ENCODE assay signal across 37 mouse cellular contexts in the genomic region with DNA sequence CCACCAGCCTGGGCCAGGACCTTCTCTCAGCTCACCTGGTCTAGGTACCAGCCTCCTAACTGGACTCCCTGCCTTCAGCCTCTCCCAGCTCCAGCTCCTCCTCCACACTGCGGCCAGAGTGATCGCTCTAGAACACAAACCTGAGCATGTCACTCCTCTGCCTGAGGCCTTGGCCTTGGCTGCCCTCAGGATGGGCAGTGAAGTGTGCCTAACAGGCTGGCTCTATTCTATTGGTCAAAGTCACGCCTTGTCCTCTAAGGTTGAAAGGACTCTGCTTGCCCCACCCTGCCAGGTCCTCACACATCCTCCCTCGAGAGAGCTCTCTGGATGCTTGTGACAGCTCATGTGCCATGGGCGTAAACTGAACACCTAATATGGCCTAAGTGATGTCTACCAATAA. TPM values are rescaled to one million over a fixed set of nuclear protein-coding genes. Genes with fewer than 3 reads are reported as not detected.
DNase-seq lines count a peak whose midpoint lies in the region; ATAC-seq and TF ChIP-seq lines count a peak whose summit lies in the region.
"Had no signal": no experiment of that assay in that cellular context is flagged by ENCODE, and none has a peak within 500 bp of the region (broad histone marks: within the 10 kb centered on the region; RNA-seq: fewer than 3 reads in every experiment).

No protein-coding gene starts in this region.

- peak; percentile 50 to 62 for DNase-seq in lung, adult 18-20 months
- DNase-seq in lung, adult 2 months: no peak
- peak; percentile 77 to 82 for DNase-seq in kidney, adult 8-10 months
- DNase-seq in kidney, postnatal 0 days (ENCODE audit: low spot score): no peak
- peak; percentile 31 to 62 for DNase-seq in kidney, postnatal 4 days
- no peak for DNase-seq in right cerebral cortex, adult 18-20 months
- no peak for DNase-seq in layer of hippocampus, postnatal 36 days
- DNase-seq: adrenal gland, postnatal 10 days; B cell, adult 2 months; cerebellum, adult 11 months; gastrocnemius, adult 2 months; heart, adult 2 months; heart, postnatal 4 days; retina, postnatal 1 day; spleen, adult 18-20 months; thymus, adult 18-20 months; thymus, postnatal 25 days had no signal

- peaks cover 4% of the 10 kb centered on the region; the same call in 1 of the 2 replicates for H3K27me3 ChIP-seq in kidney, postnatal 0 days (ENCODE audit: insufficient read depth, low read length)
- H3K27me3 ChIP-seq: midbrain, embryonic 15.5 days had no signal

- H3K9ac ChIP-seq in kidney, postnatal 0 days (ENCODE audit: low read depth, low read length): no peak overlapping the region
- H3K9ac ChIP-seq: heart, embryonic 12.5 days; limb, embryonic 15.5 days; liver, embryonic 14.5 days; lung, embryonic 15.5 days; midbrain, embryonic 15.5 days; neural tube, embryonic 15.5 days had no signal

- H3K4me3 ChIP-seq in lung, adult 2 months (replicated peaks; ENCODE audit: extremely low read depth, low read depth, low read length): no peak overlapping the region
- H3K4me3 ChIP-seq in kidney, postnatal 0 days (replicated peaks; ENCODE audit: low read depth, low read length): no peak overlapping the region
- H3K4me3 ChIP-seq: erythroblast, embryonic 14.5 days; gastrocnemius, adult 2 months; heart, adult 2 months; heart, embryonic 12.5 days; hindbrain, embryonic 13.5 days; limb, embryonic 10.5 days; limb, embryonic 15.5 days; lung, embryonic 15.5 days; midbrain, embryonic 10.5 days; midbrain, embryonic 15.5 days; neural tube, embryonic 15.5 days had no signal

- TF ChIP-seq CTCF in lung, adult 2 months (IDR thresholded peaks at IDR 0.05; ENCODE audit: insufficient read depth, low read length): no peak
- no peak for TF ChIP-seq CTCF in kidney, postnatal 0 days (IDR thresholded peaks at IDR 0.05; ENCODE audit: low read depth)

- H3K27ac ChIP-seq in kidney, postnatal 0 days: no peak overlapping the region
- H3K27ac ChIP-seq: gastrocnemius, adult 2 months; heart, adult 2 months; hindbrain, embryonic 13.5 days; limb, embryonic 10.5 days; limb, embryonic 15.5 days; liver, embryonic 14.5 days; lung, embryonic 15.5 days; midbrain, embryonic 10.5 days; midbrain, embryonic 15.5 days; neural tube, embryonic 15.5 days; stomach, postnatal 0 days had no signal

- H3K36me3 ChIP-seq in kidney, postnatal 0 days (ENCODE audit: insufficient read depth, low read length): peaks cover 44% of the 10 kb centered on the region

- 81% methylated on average over 5 of the region's 5 CpGs for WGBS in lung, adult 2 months
- WGBS in kidney, postnatal 0 days: 69% methylated on average over 5 of the region's 5 CpGs

- H3K4me1 ChIP-seq in lung, adult 2 months (ENCODE audit: control insufficient read depth, insufficient read depth, low read length): no peaks in the 10 kb centered on the region
- 0 out of 2 replicates have a peak, but pooled peaks cover 3% of the 10 kb centered on the region for H3K4me1 ChIP-seq in kidney, postnatal 0 days (replicated peaks; ENCODE audit: insufficient read depth, low read length)
- H3K4me1 ChIP-seq: lung, embryonic 15.5 days had no signal

- H3K4me2 ChIP-seq in kidney, postnatal 0 days (ENCODE audit: low read length): no peak overlapping the region
- H3K4me2 ChIP-seq: heart, embryonic 12.5 days; hindbrain, embryonic 13.5 days; limb, embryonic 15.5 days; lung, embryonic 15.5 days; midbrain, embryonic 15.5 days; neural tube, embryonic 15.5 days had no signal

- peak; percentile 18 for ATAC-seq in kidney, postnatal 0 days (replicated peaks; ENCODE audit: low FRiP score, low read depth)
- ATAC-seq: forebrain, embryonic 16.5 days; intestine, postnatal 0 days; midbrain, embryonic 15.5 days had no signal

- no peaks in the 10 kb centered on the region for H3K9me3 ChIP-seq in kidney, postnatal 0 days (replicated peaks; ENCODE audit: low read length)
- H3K9me3 ChIP-seq: heart, embryonic 12.5 days; hindbrain, embryonic 13.5 days; limb, embryonic 10.5 days; limb, embryonic 15.5 days; lung, embryonic 15.5 days; midbrain, embryonic 10.5 days; midbrain, embryonic 15.5 days; neural tube, embryonic 15.5 days had no signal

- TF ChIP-seq POLR2A in lung, adult 2 months (IDR thresholded peaks at IDR 0.05; ENCODE audit: borderline replicate concordance, extremely low read depth, low read depth, low read length): no peak

RNA-seq across cellular contexts. Expression of gene Doc2a, which starts 6.2 kb away (rescaled TPM):
- 0.22 and 0.74 TPM in 2 replicates for polyA plus RNA-seq in lung, adult 2 months (2012; rRNA removed)
- 7.6 and 7.7 TPM in 2 replicates for polyA plus RNA-seq in kidney, postnatal 0 days (2015; fragmentation: Nextera tagmentation; extraction: Ambion mirVana)
- total RNA-seq in layer of hippocampus, postnatal 36 days (2021): 10 to 100 TPM; 16.1 to 17.7 TPM
- total RNA-seq: gastrocnemius, adult 2 months; heart, adult 2 months; heart, postnatal 4 days had no signal
- polyA plus RNA-seq: erythroblast, embryonic 14.5 days; heart, adult 2 months; heart, embryonic 12.5 days; heart, postnatal 0 days had no signal

RNA-seq across cellular contexts. Expression of gene Hirip3, which starts 8.3 kb away (rescaled TPM):
- polyA plus RNA-seq in lung, adult 2 months (2012; rRNA removed): 6.2 and 7.5 TPM in 2 replicates
- polyA plus RNA-seq in kidney, postnatal 0 days (2015; fragmentation: Nextera tagmentation; extraction: Ambion mirVana): 16.3 and 20.5 TPM in 2 replicates
- 10 to 100 TPM; 29.5 to 32.0 TPM for total RNA-seq in layer of hippocampus, postnatal 36 days (2021)

RNA-seq across cellular contexts. Expression of gene Ino80e, which starts 8.7 kb away (rescaled TPM):
- polyA plus RNA-seq in lung, adult 2 months (2012; rRNA removed): 66.0 and 68.9 TPM in 2 replicates
- polyA plus RNA-seq in kidney, postnatal 0 days (2015; fragmentation: Nextera tagmentation; extraction: Ambion mirVana): 67.1 and 68.7 TPM in 2 replicates
- 10 to 100 TPM; 53.5 to 56.0 TPM for total RNA-seq in layer of hippocampus, postnatal 36 days (2021)

RNA-seq across cellular contexts. Expression of gene 4930451I11Rik, which starts 22.0 kb away (rescaled TPM):
- not detected in 2 replicates for polyA plus RNA-seq in lung, adult 2 months (2012; rRNA removed)
- polyA plus RNA-seq in kidney, postnatal 0 days (2015; fragmentation: Nextera tagmentation; extraction: Ambion mirVana): 0.37 TPM in 1 of 2 replicates, not detected in the other
- not detected for total RNA-seq in layer of hippocampus, postnatal 36 days (2021)
- total RNA-seq: adrenal gland, postnatal 10 days; ES-E14; gastrocnemius, adult 2 months; gastrocnemius, postnatal 4 days; heart, adult 2 months; heart, postnatal 4 days; layer of hippocampus, adult 8-10 months; layer of hippocampus, postnatal 25 days had no signal
- polyA plus RNA-seq: embryonic facial prominence, embryonic 14.5 days; erythroblast, embryonic 14.5 days; forebrain, embryonic 11.5 days; forebrain, embryonic 16.5 days; heart, adult 2 months; heart, embryonic 12.5 days; heart, postnatal 0 days; hindbrain, embryonic 13.5 days; intestine, postnatal 0 days; limb, embryonic 10.5 days; limb, embryonic 15.5 days; liver, embryonic 14.5 days; lung, embryonic 15.5 days; midbrain, embryonic 10.5 days; midbrain, embryonic 15.5 days; neural tube, embryonic 15.5 days; stomach, postnatal 0 days had no signal

RNA-seq across cellular contexts. Expression of gene Taok2, which starts 31.0 kb away (rescaled TPM):
- polyA plus RNA-seq in lung, adult 2 months (2012; rRNA removed): 174 and 210 TPM in 2 replicates
- polyA plus RNA-seq in kidney, postnatal 0 days (2015; fragmentation: Nextera tagmentation; extraction: Ambion mirVana): 26.2 and 30.0 TPM in 2 replicates
- total RNA-seq in layer of hippocampus, postnatal 36 days (2021): 100 to 1,000 TPM; 151 to 165 TPM

Comparison
In these comparisons a context has a peak if more than half of its experiments do, and no peak if none do; other contexts are left out.
1. DNase-seq: peak in lung, adult 18-20 months (2 of 2), kidney, adult 8-10 months (2 of 2) and kidney, postnatal 4 days (2 of 2); none in lung, adult 2 months (single experiment), kidney, postnatal 0 days (single experiment), right cerebral cortex, adult 18-20 months (single experiment) and layer of hippocampus, postnatal 36 days (0 of 2).